In the genomic region with DNA sequence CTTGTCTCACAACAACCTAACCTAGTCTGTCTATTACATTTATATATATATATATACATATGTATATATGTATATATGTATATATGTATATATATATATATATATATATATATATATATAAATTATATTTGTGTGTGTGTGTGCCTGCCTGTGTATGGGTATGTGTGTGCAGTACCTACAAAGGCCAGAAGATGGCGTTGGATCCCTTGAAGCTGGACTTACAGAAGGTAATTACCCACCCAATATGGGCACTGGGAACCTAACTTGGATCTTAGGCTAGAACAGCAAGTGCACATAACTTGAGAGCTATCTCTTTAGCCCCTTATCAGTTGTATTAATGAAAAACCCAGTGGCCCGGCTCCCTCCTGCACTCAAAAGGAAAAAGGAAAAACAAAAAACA, we compare ENCODE assay signal across 19 mouse cellular contexts.
A peak's percentile ranks its signal among the peaks of the same experiment; 100 is the strongest.
DNase-seq lines count a peak whose midpoint lies in the region; ATAC-seq and TF ChIP-seq lines count a peak whose summit lies in the region.
"Had no signal": no experiment of that assay in that cellular context is flagged by ENCODE, and none has a peak within 500 bp of the region (broad histone marks: within the 10 kb centered on the region; RNA-seq: fewer than 3 reads in every experiment).

No protein-coding gene starts in this region.

- no peak overlapping the region for H3K4me3 ChIP-seq in forebrain, embryonic 13.5 days
- no peak overlapping the region for H3K4me3 ChIP-seq in forebrain, embryonic 11.5 days (ENCODE audit: low read depth, low read length)
- no peak overlapping the region for H3K4me3 ChIP-seq in ES-Bruce4 (ENCODE audit: low read depth, low read length)
- no peak overlapping the region for H3K4me3 ChIP-seq in cortical plate, adult 2 months (ENCODE audit: insufficient read depth, low read length)
- H3K4me3 ChIP-seq: embryonic facial prominence, embryonic 13.5 days; heart, embryonic 15.5 days; hindbrain, embryonic 12.5 days; liver, embryonic 13.5 days; midbrain, embryonic 12.5 days; myocyte; stomach, embryonic 15.5 days had no signal

- H3K9ac ChIP-seq in forebrain, embryonic 13.5 days: no peak overlapping the region
- H3K9ac ChIP-seq in forebrain, embryonic 11.5 days (ENCODE audit: low read length): no peak overlapping the region
- no peak overlapping the region for H3K9ac ChIP-seq in ES-Bruce4 (ENCODE audit: low read depth, poor library complexity, severe bottlenecking)
- H3K9ac ChIP-seq: embryonic facial prominence, embryonic 13.5 days; heart, embryonic 15.5 days; hindbrain, embryonic 12.5 days; liver, embryonic 13.5 days; midbrain, embryonic 12.5 days; stomach, embryonic 15.5 days had no signal

- no peak for TF ChIP-seq POLR2A in ES-Bruce4 (IDR thresholded peaks at IDR 0.05; ENCODE audit: insufficient read depth, low read length)
- no peak for TF ChIP-seq POLR2A in cortical plate, adult 2 months (IDR thresholded peaks at IDR 0.05; ENCODE audit: extremely low read depth, insufficient read depth, low read length)

- no peaks in the 10 kb centered on the region for H3K9me3 ChIP-seq in forebrain, embryonic 13.5 days (replicated peaks)
- no peaks in the 10 kb centered on the region for H3K9me3 ChIP-seq in forebrain, embryonic 11.5 days (ENCODE audit: control insufficient read depth, low read length)
- no peaks in the 10 kb centered on the region for H3K9me3 ChIP-seq in ES-Bruce4 (replicated peaks; ENCODE audit: control insufficient read depth, insufficient read depth, low read length, poor library complexity, severe bottlenecking)
- H3K9me3 ChIP-seq: embryonic facial prominence, embryonic 13.5 days; heart, embryonic 15.5 days; hindbrain, embryonic 12.5 days; liver, embryonic 13.5 days; midbrain, embryonic 12.5 days; stomach, embryonic 15.5 days had no signal

- peak overlapping the region; percentile 74 for H3K27ac ChIP-seq in forebrain, embryonic 13.5 days
- H3K27ac ChIP-seq in forebrain, embryonic 11.5 days (ENCODE audit: low read depth, low read length): no peak overlapping the region
- no peak overlapping the region for H3K27ac ChIP-seq in ES-Bruce4 (ENCODE audit: insufficient read depth, low read length)
- H3K27ac ChIP-seq in cortical plate, adult 2 months (ENCODE audit: insufficient read depth, low read length): no peak overlapping the region
- H3K27ac ChIP-seq: embryonic facial prominence, embryonic 13.5 days; heart, embryonic 15.5 days; hindbrain, embryonic 12.5 days; liver, embryonic 13.5 days; midbrain, embryonic 12.5 days; stomach, embryonic 15.5 days had no signal

- H3K27me3 ChIP-seq in forebrain, embryonic 13.5 days: no peaks in the 10 kb centered on the region
- H3K27me3 ChIP-seq in forebrain, embryonic 11.5 days (ENCODE audit: control insufficient read depth, insufficient read depth, low read length): no peaks in the 10 kb centered on the region
- H3K27me3 ChIP-seq in ES-Bruce4 (ENCODE audit: control insufficient read depth, insufficient read depth, low read length, poor library complexity, severe bottlenecking): no peaks in the 10 kb centered on the region
- H3K27me3 ChIP-seq: embryonic facial prominence, embryonic 13.5 days; heart, embryonic 15.5 days; hindbrain, embryonic 12.5 days; liver, embryonic 13.5 days; midbrain, embryonic 12.5 days; stomach, embryonic 15.5 days had no signal

- no peak overlapping the region for H3K4me2 ChIP-seq in forebrain, embryonic 13.5 days
- no peak overlapping the region for H3K4me2 ChIP-seq in forebrain, embryonic 11.5 days (ENCODE audit: low read depth, low read length, severe bottlenecking)
- H3K4me2 ChIP-seq: embryonic facial prominence, embryonic 13.5 days; heart, embryonic 15.5 days; hindbrain, embryonic 12.5 days; liver, embryonic 13.5 days; midbrain, embryonic 12.5 days; stomach, embryonic 15.5 days had no signal

- WGBS in forebrain, embryonic 13.5 days: 49% methylated on average over 2 of the region's 2 CpGs
- 73% methylated on average over 2 of the region's 2 CpGs for WGBS in forebrain, embryonic 11.5 days

- peak; percentile 20 for TF ChIP-seq CTCF in ES-Bruce4 (IDR thresholded peaks at IDR 0.05; ENCODE audit: low read depth, low read length)
- peak; percentile 17; the same call in 1 of the 2 replicates for TF ChIP-seq CTCF in cortical plate, adult 2 months (IDR thresholded peaks at IDR 0.05; ENCODE audit: extremely low read depth, insufficient read depth, low read length)

- no peak for TF ChIP-seq EP300 in ES-Bruce4 (IDR thresholded peaks at IDR 0.05; ENCODE audit: insufficient read depth, low read depth, low read length)

- ATAC-seq in forebrain, embryonic 13.5 days: no peak
- ATAC-seq in forebrain, embryonic 11.5 days (replicated peaks; ENCODE audit: low FRiP score): no peak

- peaks cover 67% of the 10 kb centered on the region for H3K4me1 ChIP-seq in forebrain, embryonic 13.5 days
- H3K4me1 ChIP-seq in forebrain, embryonic 11.5 days (replicated peaks; ENCODE audit: control insufficient read depth, insufficient read depth, low read length): no peaks in the 10 kb centered on the region; the same call in none of the 2 replicates
- H3K4me1 ChIP-seq in ES-Bruce4 (ENCODE audit: control insufficient read depth, insufficient read depth, low read length): no peaks in the 10 kb centered on the region
- H3K4me1 ChIP-seq in cortical plate, adult 2 months (ENCODE audit: control insufficient read depth, insufficient read depth, low read length): peaks cover 4% of the 10 kb centered on the region
- H3K4me1 ChIP-seq: embryonic facial prominence, embryonic 13.5 days; heart, embryonic 15.5 days; liver, embryonic 13.5 days; stomach, embryonic 15.5 days had no signal

- DNase-seq in forebrain, embryonic 11.5 days (ENCODE audit: low spot score): no peak
- DNase-seq in kidney, postnatal 4 days: peak; percentile 10 to 20
- no peak for DNase-seq in kidney, postnatal 14 days
- DNase-seq in frontal cortex, adult 2 months (ENCODE audit: extremely low spot score in 1 of 2, low spot score in 1 of 2): no peak
- DNase-seq in urinary bladder, postnatal 4 days (ENCODE audit: low spot score in 2 of 2): no peak
- DNase-seq: adrenal gland, postnatal 14 days; cerebellum, adult 9-11 months; kidney, adult 8-10 months; liver, embryonic 13.5 days; lung, postnatal 14 days had no signal

- H3K36me3 ChIP-seq in forebrain, embryonic 13.5 days (ENCODE audit: poor library complexity, severe bottlenecking): peaks cover 87% of the 10 kb centered on the region
- H3K36me3 ChIP-seq in forebrain, embryonic 11.5 days (ENCODE audit: control insufficient read depth, insufficient read depth, low read length): peaks cover 22% of the 10 kb centered on the region
- peaks cover 4% of the 10 kb centered on the region for H3K36me3 ChIP-seq in ES-Bruce4 (ENCODE audit: control insufficient read depth, insufficient read depth, low read length, poor library complexity, severe bottlenecking)
- H3K36me3 ChIP-seq: liver, embryonic 13.5 days had no signal

Comparison
In these comparisons a context has a peak if more than half of its experiments do, and no peak if none do; other contexts are left out.
1. DNase-seq: peak in kidney, postnatal 4 days (2 of 2); none in forebrain, embryonic 11.5 days (single experiment), kidney, postnatal 14 days (single experiment), frontal cortex, adult 2 months (0 of 2) and urinary bladder, postnatal 4 days (0 of 2).